Mouse (Mus musculus) megakaryocyte-erythroid progenitor cell, adult 5-6 weeks (primary cell): ENCODE measurements around the gene Hnf1b. TPM values are rescaled to one million over a fixed set of nuclear protein-coding genes. Genes with fewer than 3 reads are reported as not detected.

Experiments
- total RNA-seq, 2 experiments: library from RNA; stranded (forward) in 1 of 2; stranded (reverse) in 1 of 2; fragments of 200-1000, 215-1000 nt in 1 of 2; fragments of >200 nt in 1 of 2; fragmentation: Nextera tagmentation in 1 of 2; gene quantifications; 2 replicates each; pipeline ENCODE4 v1.2.3; 2014 to 2017

The Hnf1b gene
- total RNA-seq, 2 experiments from 2014 or later = not detected

Other genes with a start within 250 kb of the Hnf1b start
- not detected in 2 replicates for gene Rpl9-ps1, start 204.4 kb upstream of the Hnf1b start, total RNA-seq (2014; fragmentation: Nextera tagmentation)
- gene Rpl9-ps1, start 204.4 kb upstream of the Hnf1b start, total RNA-seq (2017) = not detected in 2 replicates
- gene Ccl3, start 200.7 kb upstream of the Hnf1b start, total RNA-seq (2014; fragmentation: Nextera tagmentation) = not detected in 2 replicates
- 13.6 and 17.1 TPM in 2 replicates for gene Ccl3, start 200.7 kb upstream of the Hnf1b start, total RNA-seq (2017)
- gene Ccl4, start 187.5 kb upstream of the Hnf1b start, total RNA-seq (2014; fragmentation: Nextera tagmentation) = 1.7 TPM in 1 of 2 replicates, not detected in the other
- 10.9 and 16.2 TPM in 2 replicates for gene Ccl4, start 187.5 kb upstream of the Hnf1b start, total RNA-seq (2017)
- gene Wfdc17, start 146.1 kb upstream of the Hnf1b start, total RNA-seq (2014; fragmentation: Nextera tagmentation) = not detected in 2 replicates
- gene Wfdc17, start 146.1 kb upstream of the Hnf1b start, total RNA-seq (2017) = not detected in 2 replicates
- not detected in 2 replicates for gene Wfdc18, start 141.0 kb upstream of the Hnf1b start, total RNA-seq (2014; fragmentation: Nextera tagmentation)
- not detected in 2 replicates for gene Wfdc18, start 141.0 kb upstream of the Hnf1b start, total RNA-seq (2017)
- 30.6 TPM in 1 of 2 replicates, not detected in the other for gene Wfdc21, start 103.1 kb upstream of the Hnf1b start, total RNA-seq (2014; fragmentation: Nextera tagmentation)
- 2.1 TPM in 1 of 2 replicates, not detected in the other for gene Wfdc21, start 103.1 kb upstream of the Hnf1b start, total RNA-seq (2017)
- gene Heatr6, start 96.4 kb upstream of the Hnf1b start, total RNA-seq (2014; fragmentation: Nextera tagmentation) = 21.9 and 38.9 TPM in 2 replicates
- gene Heatr6, start 96.4 kb upstream of the Hnf1b start, total RNA-seq (2017) = 10.2 and 20.6 TPM in 2 replicates
- gene Ddx52, start 92.0 kb downstream of the Hnf1b start, total RNA-seq (2014; fragmentation: Nextera tagmentation) = 29.1 and 31.5 TPM in 2 replicates
- 58.8 and 95.1 TPM in 2 replicates for gene Ddx52, start 92.0 kb downstream of the Hnf1b start, total RNA-seq (2017)
- gene Synrg, start 114.4 kb downstream of the Hnf1b start, total RNA-seq (2014; fragmentation: Nextera tagmentation) = 28.7 and 33.4 TPM in 2 replicates
- gene Synrg, start 114.4 kb downstream of the Hnf1b start, total RNA-seq (2017) = 14.7 and 21.0 TPM in 2 replicates
- gene Dusp14, start 219.2 kb downstream of the Hnf1b start, total RNA-seq (2014; fragmentation: Nextera tagmentation) = not detected in 2 replicates
- gene Dusp14, start 219.2 kb downstream of the Hnf1b start, total RNA-seq (2017) = not detected in 2 replicates